ENCODE assay signal across 9 mouse cellular contexts in genomic region chr6:116668682-116669470, GRCm38 (mm10). TPM values are rescaled to one million over a fixed set of nuclear protein-coding genes. Genes with fewer than 3 reads are reported as not detected.
DNase-seq lines count a peak whose midpoint lies in the region; ATAC-seq and TF ChIP-seq lines count a peak whose summit lies in the region.
"Had no signal": no experiment of that assay in that cellular context is flagged by ENCODE, and none has a peak within 500 bp of the region (broad histone marks: within the 10 kb centered on the region; RNA-seq: fewer than 3 reads in every experiment).

No protein-coding gene starts in this region.

- 58% methylated on average over 11 of the region's 11 CpGs for WGBS in kidney, adult 2 months
- 34% methylated on average over 11 of the region's 11 CpGs for WGBS in kidney, embryonic 14.5 days
- WGBS in macrophage (ENCODE audit: missing documents): 19% methylated on average over 11 of the region's 11 CpGs

- H3K9ac ChIP-seq in kidney, embryonic 14.5 days (ENCODE audit: low read depth, low read length): no peak overlapping the region

- no peak for TF ChIP-seq POLR2A in kidney, adult 2 months (IDR thresholded peaks at IDR 0.05; ENCODE audit: low read depth, low read length)

- TF ChIP-seq CTCF in kidney, adult 2 months (conservative IDR thresholded peaks at IDR 0.05; ENCODE audit: insufficient read depth, insufficient read length, low read depth, low read length): 0 out of 2 replicates have a peak, but pooled peaks have one; percentile 8

- no peak overlapping the region for H3K4me3 ChIP-seq in kidney, adult 2 months (ENCODE audit: insufficient read depth, low read depth, low read length)
- H3K4me3 ChIP-seq in kidney, embryonic 14.5 days (ENCODE audit: low read length): no peak overlapping the region
- H3K4me3 ChIP-seq in brown adipose tissue, adult 24 weeks (ENCODE audit: insufficient read depth, low read depth, low read length): no peak overlapping the region
- no peak overlapping the region for H3K4me3 ChIP-seq in macrophage (ENCODE audit: inconsistent target)

- no peaks in the 10 kb centered on the region for H3K27me3 ChIP-seq in kidney, adult 2 months (replicated peaks; ENCODE audit: control insufficient read depth, insufficient read depth, low read length)
- no peaks in the 10 kb centered on the region for H3K27me3 ChIP-seq in kidney, embryonic 14.5 days (ENCODE audit: control insufficient read depth, insufficient read depth, low read length)

- DNase-seq in kidney, adult 2 months: no peak
- peak; percentile 34 for DNase-seq in MN1 (ENCODE audit: low spot score)
- DNase-seq in ovary, postnatal 10 days (ENCODE audit: low spot score): no peak
- no peak for DNase-seq in adrenal gland, adult (ENCODE audit: inconsistent age in 2 of 2, low spot score in 1 of 2)
- no peak for DNase-seq in left cerebral cortex, postnatal 10 days (ENCODE audit: extremely low spot score in 1 of 2, low spot score in 2 of 2)
- DNase-seq: cerebellum, adult 11 months had no signal

- H3K36me3 ChIP-seq in kidney, adult 2 months (ENCODE audit: control insufficient read depth, insufficient read depth, low read length): no peaks in the 10 kb centered on the region
- no peaks in the 10 kb centered on the region for H3K36me3 ChIP-seq in kidney, embryonic 14.5 days (ENCODE audit: control insufficient read depth, insufficient read depth, low read length)
- H3K36me3 ChIP-seq in macrophage (ENCODE audit: inconsistent target): no peaks in the 10 kb centered on the region

- no peak overlapping the region for H3K4me2 ChIP-seq in kidney, embryonic 14.5 days (replicated peaks; ENCODE audit: low read depth, low read length)

- H3K4me1 ChIP-seq in kidney, adult 2 months (ENCODE audit: control insufficient read depth, insufficient read depth, low read length): no peaks in the 10 kb centered on the region
- H3K4me1 ChIP-seq in kidney, embryonic 14.5 days (ENCODE audit: control insufficient read depth, insufficient read depth, low read length): peaks cover 12% of the 10 kb centered on the region; the same call in 1 of the 2 replicates
- H3K4me1 ChIP-seq in brown adipose tissue, adult 24 weeks (ENCODE audit: control insufficient read depth, insufficient read depth, insufficient read length, low read length): no peaks in the 10 kb centered on the region

- intact Hi-C loops in left cerebral cortex, postnatal 10 days (cut with DNase I): no loop called here

- H3K9me3 ChIP-seq in kidney, embryonic 14.5 days (ENCODE audit: control insufficient read depth, low read length): no peaks in the 10 kb centered on the region

- H3K79me2 ChIP-seq in macrophage (ENCODE audit: inconsistent target): peaks cover 97% of the 10 kb centered on the region

- no peak for ATAC-seq in kidney, embryonic 14.5 days (ENCODE audit: low FRiP score, low TSS enrichment)

- no peak overlapping the region for H3K27ac ChIP-seq in kidney, adult 2 months (ENCODE audit: insufficient read depth, low read depth, low read length)
- H3K27ac ChIP-seq in kidney, embryonic 14.5 days (ENCODE audit: low read depth, low read length): no peak overlapping the region
- H3K27ac ChIP-seq in brown adipose tissue, adult 24 weeks (replicated peaks; ENCODE audit: low read depth, low read length): peak overlapping the region; percentile 30; the same call in 1 of the 2 replicates
- peak overlapping the region; percentile 90 for H3K27ac ChIP-seq in macrophage

RNA-seq across cellular contexts. Expression of gene Rassf4, which starts 4.9 kb away (rescaled TPM):
- 3.3 and 4.1 TPM in 2 replicates for polyA plus RNA-seq in kidney, adult 2 months (2012; rRNA removed)
- 5.4 and 7.8 TPM in 2 replicates for polyA plus RNA-seq in kidney, embryonic 14.5 days (2014; fragmentation: Nextera tagmentation; extraction: Ambion mirVana)
- 3.6 and 4.2 TPM in 2 replicates for polyA plus RNA-seq in brown adipose tissue, adult 24 weeks (2012; ENCODE audit: insufficient read depth, insufficient read length, missing spikeins)
- 1,000 to 10,000 TPM in 14 of 26 experiments, 100 to 1,000 TPM in 12; 300 to 1,852 (median 1,057) TPM for total RNA-seq in macrophage (2018; cell fraction: chromatin; rRNA removed)
- 100 to 1,000 TPM; 151 to 601 (median 347) TPM for total RNA-seq in macrophage (2018; cell fraction: cytosol; rRNA removed)
- total RNA-seq in macrophage (2018; cell fraction: nucleus; rRNA removed): 1,000 to 10,000 TPM in 4 of 26 experiments, 100 to 1,000 TPM in 22; 147 to 1,472 (median 838) TPM
- 48.6 to 217 TPM (median 138 TPM) in 3 replicates for polyA plus RNA-seq in macrophage (2018)
- 1 to 10 TPM; 4.5 to 5.7 TPM for total RNA-seq in left cerebral cortex, postnatal 10 days (2021)

RNA-seq across cellular contexts. Expression of gene Depp1, which starts 18.5 kb away (rescaled TPM):
- 14.3 and 17.8 TPM in 2 replicates for polyA plus RNA-seq in kidney, adult 2 months (2012; rRNA removed)
- polyA plus RNA-seq in kidney, embryonic 14.5 days (2014; fragmentation: Nextera tagmentation; extraction: Ambion mirVana): 23.1 and 27.5 TPM in 2 replicates
- 39.6 and 45.2 TPM in 2 replicates for polyA plus RNA-seq in brown adipose tissue, adult 24 weeks (2012; ENCODE audit: insufficient read depth, insufficient read length, missing spikeins)
- total RNA-seq in macrophage (2018; cell fraction: chromatin; rRNA removed): 1 to 10 TPM in 9 of 26 experiments, under 1 TPM in 7, not detected in 10; 0.64 to 2.0 (median 1.4) TPM
- total RNA-seq in macrophage (2018; cell fraction: cytosol; rRNA removed): under 1 TPM in 12 of 26 experiments, not detected in 14; 0.17 to 0.85 (median 0.64) TPM
- total RNA-seq in macrophage (2018; cell fraction: nucleus; rRNA removed): 1 to 10 TPM in 3 of 26 experiments, under 1 TPM in 9, not detected in 14; 0.36 to 1.6 (median 0.72) TPM
- 0.10 TPM in 1 of 3 replicates, not detected in the others for polyA plus RNA-seq in macrophage (2018)
- 1 to 10 TPM; 1.1 to 3.5 TPM for total RNA-seq in left cerebral cortex, postnatal 10 days (2021)

RNA-seq across cellular contexts. Expression of gene Zfp422, which starts 40.1 kb away (rescaled TPM):
- 15.8 and 22.0 TPM in 2 replicates for polyA plus RNA-seq in kidney, adult 2 months (2012; rRNA removed)
- 187 and 240 TPM in 2 replicates for polyA plus RNA-seq in kidney, embryonic 14.5 days (2014; fragmentation: Nextera tagmentation; extraction: Ambion mirVana)
- polyA plus RNA-seq in brown adipose tissue, adult 24 weeks (2012; ENCODE audit: insufficient read depth, insufficient read length, missing spikeins): 10.3 and 10.9 TPM in 2 replicates
- total RNA-seq in macrophage (2018; cell fraction: chromatin; rRNA removed): 10 to 100 TPM in 6 of 26 experiments, 1 to 10 TPM in 20; 3.0 to 21.1 (median 7.1) TPM
- total RNA-seq in macrophage (2018; cell fraction: cytosol; rRNA removed): 10 to 100 TPM in 18 of 26 experiments, 1 to 10 TPM in 8; 6.4 to 17.0 (median 10.7) TPM
- 10 to 100 TPM in 25 of 26 experiments, 1 to 10 TPM in 1; 8.7 to 28.5 (median 14.8) TPM for total RNA-seq in macrophage (2018; cell fraction: nucleus; rRNA removed)
- polyA plus RNA-seq in macrophage (2018): 14.8 to 18.3 TPM (median 15.1 TPM) in 3 replicates
- total RNA-seq in left cerebral cortex, postnatal 10 days (2021): 10 to 100 TPM; 28.8 to 33.2 TPM

RNA-seq across cellular contexts. Expression of gene Tmem72, which starts 47.8 kb away (rescaled TPM):
- polyA plus RNA-seq in kidney, adult 2 months (2012; rRNA removed): 13.4 and 19.2 TPM in 2 replicates
- polyA plus RNA-seq in kidney, embryonic 14.5 days (2014; fragmentation: Nextera tagmentation; extraction: Ambion mirVana): 1.4 and 1.8 TPM in 2 replicates
- polyA plus RNA-seq in brown adipose tissue, adult 24 weeks (2012; ENCODE audit: insufficient read depth, insufficient read length, missing spikeins): not detected in 2 replicates
- total RNA-seq in macrophage (2018; cell fraction: chromatin; rRNA removed): under 1 TPM; 0.22 to 0.77 (median 0.55) TPM
- under 1 TPM in 18 of 26 experiments, not detected in 8; under 0.01 to 0.08 (median under 0.01) TPM for total RNA-seq in macrophage (2018; cell fraction: cytosol; rRNA removed)
- 1 to 10 TPM in 1 of 26 experiments, under 1 TPM in 25; 0.22 to 1.0 (median 0.36) TPM for total RNA-seq in macrophage (2018; cell fraction: nucleus; rRNA removed)
- polyA plus RNA-seq in macrophage (2018): under 0.01 TPM in 1 of 3 replicates, not detected in the others
- under 1 TPM; 0.24 TPM for total RNA-seq in left cerebral cortex, postnatal 10 days (2021)

Comparison
In these comparisons a context has a peak if more than half of its experiments do, and no peak if none do; other contexts are left out.
1. H3K27ac ChIP-seq: peak in brown adipose tissue, adult 24 weeks (single experiment) and macrophage (single experiment); none in kidney, adult 2 months (single experiment) and kidney, embryonic 14.5 days (single experiment).
2. RNA of gene Depp1, which starts 18.5 kb away (polyA plus RNA-seq): 39.6 to 45.2 TPM in brown adipose tissue, adult 24 weeks, 23.1 to 27.5 TPM in kidney, embryonic 14.5 days and 14.3 to 17.8 TPM in kidney, adult 2 months; 0.10 TPM in macrophage; every median in the first group is over 10 times any median in the second.